ENCODE assay signal across 10 mouse cellular contexts in the genomic region with DNA sequence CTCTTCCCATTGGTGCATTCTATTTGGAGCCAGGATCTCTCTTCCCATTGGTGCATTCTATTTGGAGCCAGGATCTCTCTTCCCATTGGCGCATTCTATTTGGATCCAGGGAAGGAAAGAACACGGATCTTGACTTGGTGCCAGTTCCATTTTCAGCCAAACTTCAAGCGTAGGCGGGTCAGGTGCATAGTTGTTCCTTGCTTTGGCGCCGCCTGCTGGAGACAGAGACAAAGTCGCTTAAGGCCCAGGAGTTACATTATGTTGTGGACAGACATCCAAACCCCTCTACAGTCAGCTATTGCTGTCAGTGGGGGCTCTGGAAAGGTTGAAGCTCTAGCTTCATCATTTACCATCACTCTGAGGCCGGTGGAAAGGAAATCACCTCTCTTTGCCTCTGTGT. TPM values are rescaled to one million over a fixed set of nuclear protein-coding genes. Genes with fewer than 3 reads are reported as not detected.
A peak's percentile ranks its signal among the peaks of the same experiment; 100 is the strongest.
DNase-seq lines count a peak whose midpoint lies in the region; ATAC-seq and TF ChIP-seq lines count a peak whose summit lies in the region.
"Had no signal": no experiment of that assay in that cellular context is flagged by ENCODE, and none has a peak within 500 bp of the region (broad histone marks: within the 10 kb centered on the region; RNA-seq: fewer than 3 reads in every experiment).

No protein-coding gene starts in this region.

- no peaks in the 10 kb centered on the region for H3K4me1 ChIP-seq in lung, embryonic 14.5 days (ENCODE audit: insufficient read depth)
- no peaks in the 10 kb centered on the region for H3K4me1 ChIP-seq in embryonic fibroblast, embryonic 13.5 days (ENCODE audit: control insufficient read depth, insufficient read depth, low read length)
- peaks cover 35% of the 10 kb centered on the region for H3K4me1 ChIP-seq in limb, embryonic 10.5 days
- H3K4me1 ChIP-seq in forebrain, embryonic 12.5 days, result peaks cover 4% of the 10 kb centered on the region; the same call in 1 of the 2 replicates

- no peak overlapping the region for H3K27ac ChIP-seq in lung, embryonic 14.5 days (ENCODE audit: low read depth)
- H3K27ac ChIP-seq in embryonic fibroblast, embryonic 13.5 days (ENCODE audit: insufficient read depth, low read length), result no peak overlapping the region
- H3K27ac ChIP-seq in limb, embryonic 10.5 days, result no peak overlapping the region
- H3K27ac ChIP-seq in forebrain, embryonic 12.5 days, result no peak overlapping the region
- H3K27ac ChIP-seq: lung, embryonic 15.5 days had no signal

- peak; percentile 49 for TF ChIP-seq CTCF in lung, embryonic 14.5 days (IDR thresholded peaks at IDR 0.05; ENCODE audit: low read depth)
- TF ChIP-seq CTCF in embryonic fibroblast, embryonic 13.5 days (IDR thresholded peaks at IDR 0.05; ENCODE audit: borderline replicate concordance, insufficient read depth, low read length), result 0 out of 2 replicates have a peak, but pooled peaks have one; percentile 20

- DNase-seq in lung, embryonic 14.5 days, result peak; percentile 53
- no peak for DNase-seq in lung, postnatal 14 days
- peak; percentile 28 for DNase-seq in MN1 (ENCODE audit: low spot score)
- peak; percentile 49 for DNase-seq in thymus, postnatal 0 days (ENCODE audit: low spot score)
- DNase-seq in limb, embryonic 10.5 days (ENCODE audit: low spot score), result no peak
- DNase-seq: cerebellum, adult 8-10 months; kidney, adult 11 months had no signal

- no peak overlapping the region for H3K4me3 ChIP-seq in lung, embryonic 14.5 days (ENCODE audit: low read depth, low read length)
- no peak overlapping the region for H3K4me3 ChIP-seq in embryonic fibroblast, embryonic 13.5 days (ENCODE audit: insufficient read depth, low read length)
- no peak overlapping the region for H3K4me3 ChIP-seq in limb, embryonic 10.5 days
- H3K4me3 ChIP-seq in forebrain, embryonic 12.5 days (replicated peaks), result no peak overlapping the region
- H3K4me3 ChIP-seq: lung, embryonic 15.5 days had no signal

- no peak overlapping the region for H3K9ac ChIP-seq in lung, embryonic 14.5 days
- no peak overlapping the region for H3K9ac ChIP-seq in forebrain, embryonic 12.5 days
- H3K9ac ChIP-seq: lung, embryonic 15.5 days had no signal

- ATAC-seq in lung, embryonic 14.5 days (ENCODE audit: insufficient read depth), result no peak
- no peak for ATAC-seq in forebrain, embryonic 12.5 days (ENCODE audit: low FRiP score)

- no peaks in the 10 kb centered on the region for H3K27me3 ChIP-seq in lung, embryonic 14.5 days (ENCODE audit: insufficient read depth, low read length)
- no peaks in the 10 kb centered on the region for H3K27me3 ChIP-seq in limb, embryonic 10.5 days (ENCODE audit: low read depth, poor library complexity, severe bottlenecking)
- peaks cover 4% of the 10 kb centered on the region; the same call in 1 of the 2 replicates for H3K27me3 ChIP-seq in forebrain, embryonic 12.5 days
- H3K27me3 ChIP-seq: lung, embryonic 15.5 days had no signal

- no peaks in the 10 kb centered on the region for H3K9me3 ChIP-seq in lung, embryonic 14.5 days (ENCODE audit: low read depth, low read length)
- no peaks in the 10 kb centered on the region for H3K9me3 ChIP-seq in limb, embryonic 10.5 days (replicated peaks)
- H3K9me3 ChIP-seq in forebrain, embryonic 12.5 days, result no peaks in the 10 kb centered on the region
- H3K9me3 ChIP-seq: lung, embryonic 15.5 days had no signal

- WGBS in lung, embryonic 14.5 days, result 75% methylated on average over 8 of the region's 8 CpGs
- WGBS in limb, embryonic 10.5 days, result 81% methylated on average over 8 of the region's 8 CpGs
- 77% methylated on average over 8 of the region's 8 CpGs for WGBS in forebrain, embryonic 12.5 days

- TF ChIP-seq POLR2A in embryonic fibroblast, embryonic 13.5 days (IDR thresholded peaks at IDR 0.05; ENCODE audit: low read depth, low read length), result no peak

- no peak overlapping the region for H3K4me2 ChIP-seq in lung, embryonic 14.5 days
- no peak overlapping the region for H3K4me2 ChIP-seq in forebrain, embryonic 12.5 days
- H3K4me2 ChIP-seq: lung, embryonic 15.5 days had no signal

- H3K36me3 ChIP-seq in lung, embryonic 14.5 days (ENCODE audit: insufficient read depth), result no peaks in the 10 kb centered on the region
- no peaks in the 10 kb centered on the region for H3K36me3 ChIP-seq in limb, embryonic 10.5 days
- H3K36me3 ChIP-seq in forebrain, embryonic 12.5 days (replicated peaks), result no peaks in the 10 kb centered on the region
- H3K36me3 ChIP-seq: lung, embryonic 15.5 days had no signal

RNA-seq across cellular contexts. Expression of a gene that starts 18.8 kb away (rescaled TPM):
- polyA plus RNA-seq in lung, embryonic 14.5 days (2014; fragmentation: Nextera tagmentation; extraction: Ambion mirVana), result 141 and 153 TPM in 2 replicates
- polyA plus RNA-seq in embryonic fibroblast, embryonic 13.5 days (2011; ENCODE audit: insufficient read length, low read depth, missing spikeins), result 86.9 and 91.6 TPM in 2 replicates
- polyA plus RNA-seq in thymus, postnatal 0 days (2015; fragmentation: Nextera tagmentation; extraction: Ambion mirVana), result 274 and 279 TPM in 2 replicates
- polyA plus RNA-seq in limb, embryonic 10.5 days (2016; fragmentation: Nextera tagmentation; extraction: Ambion mirVana), result 168 TPM in 2 replicates
- 156 and 160 TPM in 2 replicates for polyA plus RNA-seq in forebrain, embryonic 12.5 days (2016; fragmentation: Nextera tagmentation; extraction: Ambion mirVana)

RNA-seq across cellular contexts. Expression of a gene that starts 21.0 kb away (rescaled TPM):
- polyA plus RNA-seq in lung, embryonic 14.5 days (2014; fragmentation: Nextera tagmentation; extraction: Ambion mirVana), result not detected in 2 replicates
- polyA plus RNA-seq in embryonic fibroblast, embryonic 13.5 days (2011; ENCODE audit: insufficient read length, low read depth, missing spikeins), result not detected in 2 replicates
- polyA plus RNA-seq in thymus, postnatal 0 days (2015; fragmentation: Nextera tagmentation; extraction: Ambion mirVana), result not detected in 2 replicates
- not detected in 2 replicates for polyA plus RNA-seq in limb, embryonic 10.5 days (2016; fragmentation: Nextera tagmentation; extraction: Ambion mirVana)
- not detected in 2 replicates for polyA plus RNA-seq in forebrain, embryonic 12.5 days (2016; fragmentation: Nextera tagmentation; extraction: Ambion mirVana)
- polyA plus RNA-seq: lung, embryonic 15.5 days had no signal

Comparison
In these comparisons a context has a peak if more than half of its experiments do, and no peak if none do; other contexts are left out.
1. DNase-seq: peak in lung, embryonic 14.5 days (single experiment), MN1 (single experiment) and thymus, postnatal 0 days (single experiment); none in lung, postnatal 14 days (single experiment) and limb, embryonic 10.5 days (single experiment).